Mouse (Mus musculus) left cerebral cortex, adult 2 months (tissue): ENCODE results near the gene Sptbn4. TPM values are rescaled to one million over a fixed set of nuclear protein-coding genes. Genes with fewer than 3 reads are reported as not detected.

Source experiments
- DNase-seq, 2 experiments: peaks; one replicate each; pipeline ENCODE4 v3.0.0; 2021 to 2022; ENCODE audit warnings: low spot score in 2 of 2, mixed read lengths in 1 of 2; ENCODE audit errors: extremely low spot score in 1 of 2
- H3K27ac ChIP-seq: fragments of 200-600 bp; 2 replicates; pipeline ENCODE4 v1.8.1; 2022
- H3K4me3 ChIP-seq: fragments of 200-600 bp; 2 replicates; pipeline ENCODE4 v1.8.1; 2022
- CTCF ChIP-seq: fragments of 200-600 bp; IDR thresholded peaks from 2 replicates; pipeline ENCODE4 v1.8.1; 2022; ENCODE audit warnings: antibody characterized with exemption, mild to moderate bottlenecking, moderate library complexity
- intact Hi-C: fragments of 180-260 bp; cut with DNase I; formaldehyde crosslinking; loops from one replicate; pipeline ENCODE4 v1.15.1; 2025
- total RNA-seq, 2 experiments: library from RNA; stranded (reverse); gene quantifications; 2 replicates each; pipeline ENCODE4 v1.2.3; 2021

Gene Sptbn4
- total RNA-seq, 2 experiments from 2014 or later, result 153 to 162 TPM

DNA sequence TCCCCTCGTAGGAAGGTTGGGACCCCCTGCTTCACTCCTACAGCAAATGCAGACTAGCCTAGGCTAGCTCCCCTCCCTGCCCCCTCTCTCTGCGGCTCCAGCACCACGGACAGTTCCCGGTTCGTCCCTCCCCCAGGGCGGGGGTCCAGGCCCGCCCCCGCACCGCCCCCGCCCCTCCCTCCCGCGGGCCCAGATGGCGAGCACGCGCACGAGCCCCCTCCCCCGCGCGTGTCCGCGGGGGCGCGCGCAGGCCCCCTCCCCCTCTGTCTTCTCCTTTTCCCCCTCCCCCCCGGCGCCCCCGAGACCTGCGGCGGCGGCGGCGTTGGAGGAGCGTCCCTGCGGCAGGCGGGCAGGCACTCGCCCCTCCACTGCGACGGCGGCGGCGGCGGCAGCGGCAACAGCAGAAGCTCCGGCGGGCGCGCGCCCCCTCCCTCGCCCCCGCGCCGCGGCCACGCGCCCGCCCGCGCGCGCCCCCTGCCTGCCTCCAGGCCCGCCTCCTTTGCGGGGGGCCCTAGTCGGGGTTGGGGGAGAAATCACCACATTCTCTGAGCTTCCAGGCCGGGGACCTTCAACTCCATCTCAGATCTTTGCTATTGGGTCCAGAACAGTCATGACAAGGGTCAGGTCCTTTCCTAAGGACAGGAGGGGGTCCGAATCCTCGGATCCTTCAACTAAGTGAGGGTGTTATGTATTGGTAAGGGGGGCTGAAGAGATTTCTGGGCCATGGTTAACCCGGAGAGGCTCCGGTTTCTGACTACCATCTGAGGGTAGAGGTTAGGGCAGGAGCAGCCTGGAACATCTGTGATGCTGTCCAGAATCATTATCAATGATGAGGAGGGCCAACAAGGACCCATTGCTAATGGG lies 51.1 kb downstream of the Sptbn4 start:
- Histone ChIP-seq H3K27ac (peak overlapping the region; percentile 94), H3K4me3 (peak overlapping the region; percentile 60)
- peak; percentile 68 for DNase-seq
- no peak for TF ChIP-seq CTCF
- intact Hi-C loops, result no loop called here

DNA sequence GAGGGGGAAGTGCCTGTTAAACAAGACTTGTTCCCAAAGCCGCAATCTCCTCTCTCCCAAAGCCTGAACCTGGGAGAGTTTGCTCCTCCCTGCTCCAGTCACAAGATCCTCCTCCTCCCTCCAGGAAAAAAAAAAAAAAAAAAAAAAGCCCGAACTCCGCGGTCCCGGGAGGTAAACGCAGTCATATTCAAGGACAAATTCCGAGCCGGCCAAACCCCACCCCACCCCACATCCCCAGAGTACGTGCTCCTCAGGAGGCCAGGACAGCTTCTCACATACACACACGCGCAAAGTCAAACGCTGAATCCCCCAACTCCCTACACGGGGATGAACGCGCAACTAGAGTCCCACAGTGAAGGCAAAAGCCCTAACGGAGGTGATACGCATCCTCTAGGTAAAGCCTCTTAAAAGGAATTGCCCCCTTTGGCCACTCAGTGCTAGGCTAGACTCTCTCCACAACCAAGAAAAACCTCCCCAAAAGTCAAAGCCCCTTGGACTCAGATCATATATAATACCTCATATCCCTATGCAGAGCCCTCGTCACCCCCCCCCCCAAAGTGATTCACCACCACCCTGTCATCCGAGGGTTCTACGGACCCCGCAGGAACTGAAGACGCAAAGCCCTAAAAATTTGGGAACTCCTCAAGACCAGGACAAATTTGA lies 51.8 kb downstream of the Sptbn4 start:
- Histone ChIP-seq H3K27ac (peak overlapping the region; percentile 94), H3K4me3 (peak overlapping the region; percentile 60)
- TF ChIP-seq CTCF, result no peak
- DNase-seq, result no peak
- intact Hi-C loops, result no loop called here

DNA sequence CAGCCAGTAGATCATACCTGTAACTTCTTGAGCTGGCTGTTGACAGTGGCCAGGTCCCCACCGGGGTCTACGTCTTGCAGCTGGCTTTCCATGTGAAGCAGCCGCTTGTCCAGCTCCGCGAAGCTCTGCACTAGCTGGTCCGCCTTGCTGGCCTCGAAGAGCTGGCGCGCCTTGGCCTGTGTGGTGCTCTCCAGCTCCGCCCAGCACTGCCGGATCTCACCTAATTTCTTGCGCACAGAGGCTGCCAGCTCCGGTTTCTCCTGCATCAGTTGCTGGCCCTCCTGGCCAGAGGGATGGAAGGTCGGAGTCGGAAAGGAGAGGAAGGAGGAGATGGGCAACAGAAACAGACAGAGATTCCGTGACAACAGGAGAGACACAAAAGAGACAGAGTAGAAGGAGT lies 56.1 kb downstream of the Sptbn4 start:
- Histone ChIP-seq H3K27ac (no peak overlapping the region), H3K4me3 (no peak overlapping the region)
- DNase-seq, result no peak
- intact Hi-C loops, result no loop called here
- TF ChIP-seq CTCF, result no peak

DNA sequence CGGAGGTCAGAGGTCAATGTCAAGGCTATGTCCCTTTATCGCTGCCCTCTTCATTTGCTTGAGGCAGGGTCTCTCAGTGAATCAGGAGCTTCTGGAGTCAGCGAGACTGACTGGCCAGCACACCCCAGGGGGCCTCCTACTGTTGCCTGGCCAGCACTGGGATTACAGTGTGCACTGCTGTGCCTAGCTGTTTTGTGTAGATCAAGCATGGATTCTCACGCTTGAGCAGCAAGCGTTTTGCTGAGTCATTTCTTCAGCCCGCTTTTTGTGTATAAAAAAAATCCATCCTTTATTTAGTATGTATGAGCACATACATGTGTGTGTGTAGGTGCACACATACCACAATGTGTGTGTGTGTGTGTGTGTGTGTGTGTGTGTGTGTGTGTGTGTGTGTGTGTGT lies 58.3 kb downstream of the Sptbn4 start:
- intact Hi-C loops, result no loop called here
- no peak for TF ChIP-seq CTCF
- no peak for DNase-seq
- H3K4me3 ChIP-seq, result no peak overlapping the region
- H3K27ac ChIP-seq, result no peak overlapping the region

DNA sequence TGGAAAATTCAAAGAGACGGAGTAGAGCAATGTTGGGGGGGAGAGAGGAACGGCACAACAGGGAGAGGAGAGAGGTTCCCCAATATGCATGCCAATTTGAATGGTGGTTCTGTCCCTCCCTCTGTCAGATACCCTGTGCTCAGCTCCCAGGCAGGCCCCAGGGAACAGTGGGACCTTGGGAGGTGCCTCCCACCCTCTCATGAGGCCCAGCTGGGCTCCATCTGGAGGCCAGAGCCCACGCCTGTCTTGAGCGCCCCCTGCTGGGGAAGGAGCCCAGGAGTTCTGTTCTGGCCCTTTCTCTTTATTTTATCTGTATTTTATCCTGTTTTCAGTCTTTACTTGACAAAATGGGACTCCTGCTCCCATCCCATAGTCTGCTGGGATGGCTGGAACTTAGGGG lies 62.8 kb downstream of the Sptbn4 start:
- DNase-seq, result peak in 1 of 2 experiments; percentile 63
- TF ChIP-seq CTCF, result peak; percentile 85
- intact Hi-C loops, result loop anchor here (1.0 kb wide), 1 partner anchor 48 kb away; no protein-coding TSS in a partner anchor
- no peak overlapping the region for H3K4me3 ChIP-seq
- H3K27ac ChIP-seq, result no peak overlapping the region

DNA sequence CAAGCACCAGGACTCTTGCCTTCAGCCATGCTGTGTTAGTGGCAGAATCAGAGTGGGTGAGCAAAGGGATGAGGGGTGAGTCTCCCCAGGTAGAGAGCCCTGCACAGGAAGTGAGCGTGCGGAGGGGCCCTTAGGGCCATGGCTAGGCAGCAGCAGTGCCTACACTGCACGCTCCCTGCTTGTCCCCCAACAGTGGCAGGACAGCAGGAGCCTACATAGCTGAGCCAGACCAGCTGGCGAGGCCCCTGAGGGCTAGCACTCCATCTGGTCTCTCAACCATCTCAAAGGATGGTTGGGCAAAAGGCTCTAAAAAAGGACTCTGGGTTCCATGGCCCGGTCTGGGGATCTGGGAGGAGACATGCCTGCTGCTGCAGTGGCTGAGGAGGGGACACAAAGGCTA lies 63.4 kb downstream of the Sptbn4 start:
- intact Hi-C loops, result loop anchor here (1.0 kb wide), 1 partner anchor 48 kb away; no protein-coding TSS in a partner anchor
- DNase-seq, result no peak
- no peak for TF ChIP-seq CTCF
- Histone ChIP-seq H3K27ac (no peak overlapping the region), H3K4me3 (no peak overlapping the region)

DNA sequence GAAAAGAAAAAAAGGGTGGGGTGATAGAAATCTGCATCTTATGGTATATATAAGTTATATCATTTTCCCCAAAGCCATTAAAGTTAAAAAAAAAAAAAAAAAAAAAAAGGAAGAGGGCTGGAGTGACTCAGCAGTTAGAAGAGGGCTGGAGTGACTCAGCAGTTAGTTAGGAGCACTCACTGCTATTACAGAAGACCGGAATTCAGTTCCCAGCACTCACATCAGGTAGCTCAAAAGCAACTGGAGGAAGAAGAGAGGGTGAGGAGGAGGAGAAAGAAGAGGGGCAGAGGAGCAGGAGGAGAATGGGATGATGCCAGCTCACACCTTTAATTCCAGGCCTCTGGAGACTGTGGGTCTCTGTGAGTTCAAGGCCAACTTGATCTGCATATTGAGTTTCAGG lies 64.3 kb downstream of the Sptbn4 start:
- TF ChIP-seq CTCF, result no peak
- no peak overlapping the region for H3K4me3 ChIP-seq
- intact Hi-C loops, result no loop called here
- DNase-seq, result no peak
- no peak overlapping the region for H3K27ac ChIP-seq

DNA sequence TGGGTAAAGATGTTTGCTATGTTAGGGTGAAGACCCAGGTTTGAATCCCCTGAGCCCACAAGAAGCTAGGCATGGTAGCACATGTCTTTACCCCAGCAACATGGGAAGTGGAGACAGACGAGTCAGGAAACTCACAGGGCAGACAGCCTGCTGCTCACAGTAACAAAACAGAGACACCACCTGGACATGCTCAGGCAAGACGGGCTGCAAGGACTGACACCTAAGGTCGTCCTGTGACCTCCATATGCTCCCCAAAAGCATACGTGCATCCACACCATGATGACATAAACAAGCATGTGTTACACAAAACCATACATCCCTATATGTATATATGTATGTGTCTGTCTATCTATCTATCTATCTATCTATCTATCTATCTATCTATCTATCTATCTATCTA lies 65.9 kb downstream of the Sptbn4 start:
- no peak for DNase-seq
- no peak for TF ChIP-seq CTCF
- Histone ChIP-seq H3K27ac (no peak overlapping the region), H3K4me3 (no peak overlapping the region)
- intact Hi-C loops, result no loop called here

DNA sequence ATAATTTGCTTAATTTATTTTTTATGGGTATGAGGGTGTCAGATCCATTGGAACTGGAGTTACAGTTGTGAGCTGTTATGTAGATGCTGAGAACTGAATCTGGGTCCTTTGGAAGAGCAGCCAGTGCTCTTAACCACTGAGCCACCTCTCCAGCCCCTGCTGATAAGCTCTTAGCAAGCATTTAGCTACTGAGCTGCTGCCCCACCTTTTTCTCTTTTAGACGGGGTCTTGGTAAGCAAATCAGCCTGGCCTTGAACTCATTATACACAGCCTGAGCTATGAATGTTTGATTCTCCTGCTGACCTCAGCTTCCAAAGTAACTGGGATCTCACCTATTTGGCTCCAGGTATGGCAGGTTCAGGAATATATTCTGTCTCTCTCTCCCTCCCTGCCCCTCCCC lies 66.5 kb downstream of the Sptbn4 start:
- Histone ChIP-seq H3K27ac (no peak overlapping the region), H3K4me3 (no peak overlapping the region)
- intact Hi-C loops, result no loop called here
- no peak for TF ChIP-seq CTCF
- no peak for DNase-seq

DNA sequence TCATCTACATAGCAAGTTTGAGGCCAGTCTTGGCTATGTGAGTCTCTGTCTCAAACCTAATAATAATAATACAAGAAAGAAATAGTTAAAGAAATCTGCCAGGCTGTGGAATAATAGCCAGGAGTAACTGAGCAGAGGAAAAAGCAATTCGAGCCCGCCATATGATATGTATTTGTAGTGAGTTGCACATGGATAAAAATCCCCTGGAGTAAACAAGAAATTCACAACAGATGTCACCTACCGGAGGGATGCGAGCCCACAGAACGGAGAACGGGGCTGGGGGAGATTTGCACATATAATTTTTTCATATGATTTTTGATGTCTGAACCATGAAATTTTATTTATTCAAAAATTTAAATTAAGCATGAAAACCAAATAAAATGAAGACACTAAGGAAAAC lies 67.7 kb downstream of the Sptbn4 start:
- no peak for TF ChIP-seq CTCF
- intact Hi-C loops, result no loop called here
- Histone ChIP-seq H3K27ac (no peak overlapping the region), H3K4me3 (no peak overlapping the region)
- no peak for DNase-seq

DNA sequence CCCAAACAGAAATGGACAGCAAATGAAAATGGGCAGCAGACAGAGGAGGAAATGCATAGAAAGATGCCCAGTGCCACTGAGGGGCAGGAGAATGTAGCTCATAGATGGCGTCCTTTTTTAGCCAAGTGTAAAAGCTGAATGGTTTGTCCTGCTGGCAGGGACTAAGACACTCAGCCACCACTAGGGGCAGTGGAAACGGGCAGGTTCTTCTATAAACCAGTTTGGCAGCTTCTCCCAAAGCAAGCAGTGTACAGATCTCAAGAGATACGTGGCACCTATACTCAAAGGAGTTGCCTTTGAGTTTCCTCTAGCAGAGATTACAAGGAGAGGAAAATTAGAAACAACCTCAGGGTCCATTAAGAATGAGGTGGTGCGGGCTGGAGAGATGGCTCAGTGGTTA lies 69.1 kb downstream of the Sptbn4 start:
- no peak for DNase-seq
- intact Hi-C loops, result no loop called here
- H3K27ac ChIP-seq, result no peak overlapping the region
- peak; percentile 62 for TF ChIP-seq CTCF
- no peak overlapping the region for H3K4me3 ChIP-seq

DNA sequence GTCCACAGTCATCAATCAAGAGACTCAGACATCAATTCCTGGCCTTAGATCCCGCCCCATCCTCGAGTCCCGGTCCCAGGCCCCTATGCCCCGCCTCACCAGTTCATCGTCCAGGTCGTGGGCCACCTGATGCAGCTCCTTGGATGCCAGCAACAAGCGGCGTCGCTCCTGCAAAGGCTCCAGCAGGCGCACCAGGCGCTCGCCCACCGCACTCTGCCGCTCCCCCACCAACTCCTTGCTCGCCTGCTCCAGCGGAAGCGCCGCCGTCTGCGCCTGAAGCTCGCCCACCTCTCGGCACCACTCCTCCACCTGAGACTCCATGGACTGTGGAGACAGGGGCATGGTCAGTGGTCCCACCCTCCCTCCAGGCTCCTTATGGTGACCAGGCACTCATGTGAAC lies 72.2 kb downstream of the Sptbn4 start:
- peak; percentile 71 to 72 for DNase-seq
- no peak overlapping the region for H3K4me3 ChIP-seq
- no peak overlapping the region for H3K27ac ChIP-seq
- TF ChIP-seq CTCF, result no peak
- intact Hi-C loops, result no loop called here
